Mouse (Mus musculus) hindbrain, embryonic 13.5 days (tissue): Measurements from ENCODE around the gene Gm21891. TPM values are rescaled to one million over a fixed set of nuclear protein-coding genes. Genes with fewer than 3 reads are reported as not detected.
"Not testable (repeated sequence)": the region's sequence is repeated elsewhere in the genome, so short reads cannot be mapped to it uniquely, and the experiment has no call there.

Source experiments
- ATAC-seq: fragments of 200-750 bp; cut with Nextera tagmentation; 2 replicates; pipeline ENCODE4 v1.8.0; 2017; ENCODE audit warnings: moderate TSS enrichment; ENCODE audit not compliant: low FRiP score
- H3K27ac ChIP-seq: fragments of 300-500 bp; sonication (generic); 2 replicates; pipeline ENCODE4 v1.5.1; 2015; ENCODE audit warnings: inconsistent platforms, mild to moderate bottlenecking, moderate library complexity
- H3K27me3 ChIP-seq: fragments of 300-500 bp; sonication (generic); 2 replicates; pipeline ENCODE4 v1.6.1; 2015; ENCODE audit warnings: mild to moderate bottlenecking, inconsistent platforms
- H3K36me3 ChIP-seq: fragments of 300-500 bp; sonication (generic); 2 replicates; pipeline ENCODE4 v1.6.1; 2015; ENCODE audit warnings: mild to moderate bottlenecking, inconsistent platforms
- H3K4me1 ChIP-seq: fragments of 300-500 bp; sonication (generic); replicated peaks from 2 replicates; pipeline ENCODE4 v1.6.1; 2015; ENCODE audit warnings: inconsistent platforms
- H3K4me2 ChIP-seq: fragments of 300-500 bp; sonication (generic); 2 replicates; pipeline ENCODE4 v1.6.1; 2015; ENCODE audit warnings: inconsistent platforms, mild to moderate bottlenecking, moderate library complexity
- H3K4me3 ChIP-seq: fragments of 300-500 bp; sonication (generic); 2 replicates; pipeline ENCODE4 v1.5.1; 2015; ENCODE audit warnings: mild to moderate bottlenecking, inconsistent platforms
- H3K9ac ChIP-seq: fragments of 300-500 bp; sonication (generic); 2 replicates; pipeline ENCODE4 v1.6.1; 2015; ENCODE audit warnings: mild to moderate bottlenecking, inconsistent platforms
- H3K9me3 ChIP-seq: fragments of 300-500 bp; sonication (generic); 2 replicates; pipeline ENCODE4 v1.6.1; 2016; ENCODE audit warnings: inconsistent platforms
- WGBS: fragments of 180-500 bp; shearing (Covaris S2); methylation state at CpG from one replicate; pipeline ENCODE4 v1.1.7; 2015; 5-methylcytosine and 5-hydroxymethylcytosine counted together
- polyA plus RNA-seq: library from polyadenylated mRNA; unstranded; fragments of >200 nt; fragmentation: Nextera tagmentation; extraction: Ambion mirVana; gene quantifications from 2 replicates; pipeline ENCODE4 v1.2.1, GENCODE M21; 2015

Gm21891 gene
- polyA plus RNA-seq: not detected in 2 replicates

DNA sequence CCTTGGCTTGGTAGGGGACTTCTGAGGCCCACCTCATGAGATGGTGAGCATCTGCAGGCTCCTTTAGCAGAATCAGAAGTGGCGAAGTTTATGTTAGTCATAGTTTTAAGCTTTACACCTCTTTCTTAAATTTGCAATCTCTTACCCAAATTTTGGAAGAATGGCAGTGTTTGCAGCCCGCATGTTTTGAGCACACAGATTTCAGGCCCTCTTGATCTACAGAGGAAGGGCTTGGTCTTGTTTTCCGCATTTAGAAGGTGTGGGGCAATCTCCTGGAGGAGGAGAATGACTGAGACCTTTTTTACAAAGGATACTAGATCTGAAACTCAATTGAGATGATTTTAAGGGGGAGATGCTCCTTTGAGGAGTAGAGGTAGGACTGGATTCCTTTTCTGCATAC is at the start of gene Gm21891:
Gene Gm21891, minus strand, starts transcription at position 101 of the 400 bp plus-strand sequence.
- H3K27ac ChIP-seq, H3K9me3 ChIP-seq, ATAC-seq, H3K27me3 ChIP-seq, H3K4me1 ChIP-seq, H3K4me2 ChIP-seq, H3K36me3 ChIP-seq, H3K4me3 ChIP-seq, H3K9ac ChIP-seq: not testable (repeated sequence)
- no CpG with 5 or more reads among the region's 3 CpGs for WGBS

DNA sequence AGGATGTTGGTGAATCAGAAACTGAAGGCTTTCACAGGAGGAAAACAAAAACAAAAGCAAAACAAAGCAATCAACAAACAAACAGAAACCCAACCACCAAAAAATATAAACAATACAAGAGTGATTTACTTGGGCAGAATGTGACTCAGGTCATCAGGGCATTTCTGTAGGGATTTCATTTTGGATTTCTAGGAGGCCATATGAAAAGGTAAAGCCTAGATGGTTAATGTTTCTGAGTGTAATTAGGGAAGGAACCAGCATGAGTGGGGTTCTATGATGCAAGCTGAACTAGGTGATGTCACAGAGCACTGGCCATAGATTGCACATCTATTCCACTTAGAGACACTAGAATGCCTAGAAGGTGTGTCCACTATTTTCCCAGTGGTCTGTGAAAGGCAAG is 28.4 kb upstream of the Gm21891 start, which contains the start of gene Gm21425:
Gene Gm21425, plus strand, starts transcription at position 301 of the 400 bp plus-strand sequence.
- H3K9me3 ChIP-seq, H3K27ac ChIP-seq, H3K36me3 ChIP-seq, ATAC-seq, H3K4me3 ChIP-seq, H3K4me2 ChIP-seq, H3K9ac ChIP-seq, H3K4me1 ChIP-seq, H3K27me3 ChIP-seq: not testable (repeated sequence)

Other genes starting within 250 kb of the Gm21891 start
- not detected in 2 replicates for gene Gm20807, start 90.6 kb downstream of the Gm21891 start, polyA plus RNA-seq
- not detected in 2 replicates for gene Gm21425, start 28.5 kb upstream of the Gm21891 start, polyA plus RNA-seq
- not detected in 2 replicates for gene Gm21828, start 90.4 kb upstream of the Gm21891 start, polyA plus RNA-seq
- not detected in 2 replicates for gene Gm21440, start 118.9 kb upstream of the Gm21891 start, polyA plus RNA-seq
- gene Gm21454, start 119.0 kb upstream of the Gm21891 start, polyA plus RNA-seq: not detected in 2 replicates
- not detected in 2 replicates for gene Gm21725, start 215.6 kb upstream of the Gm21891 start, polyA plus RNA-seq